Mouse (Mus musculus): ENCODE data around the gene Wdpcp. TPM values are rescaled to one million over a fixed set of nuclear protein-coding genes. Genes with fewer than 3 reads are reported as not detected.

Wdpcp gene
- polyA plus RNA-seq, 1 experiment from 2014 or later, result 12.1 TPM

Small RNA genes within 50 kb of the gene (microRNA-seq; reads per million reads assigned to microRNA genes)
- not detected for gene Gm22990

Other genes starting within 250 kb of the Wdpcp start
- 73.2 and 79.4 TPM in 2 replicates for gene Ugp2, start 201.0 kb upstream of the Wdpcp start, polyA plus RNA-seq (2015; fragmentation: Nextera tagmentation; extraction: Ambion mirVana)
- 397 and 401 TPM in 2 replicates for gene Mdh1, start 132 bp downstream of the Wdpcp start, polyA plus RNA-seq (2015; fragmentation: Nextera tagmentation; extraction: Ambion mirVana)

Measured in embryonic facial prominence, embryonic 13.5 days (tissue).